ENCODE assay signal across 8 mouse cellular contexts in genomic region chr3:157534786-157535415, GRCm38 (mm10). TPM values are rescaled to one million over a fixed set of nuclear protein-coding genes. Genes with fewer than 3 reads are reported as not detected.
DNase-seq lines count a peak whose midpoint lies in the region; ATAC-seq lines count a peak whose summit lies in the region.

No protein-coding gene starts in this region.

- peak; percentile 41 for ATAC-seq in intestine, embryonic 14.5 days (replicated peaks; ENCODE audit: low FRiP score, low TSS enrichment, low read depth)
- peak; percentile 14 for ATAC-seq in midbrain, embryonic 12.5 days (ENCODE audit: low FRiP score, low read depth)

- 3% methylated on average over 15 of the region's 15 CpGs for WGBS in intestine, embryonic 14.5 days
- WGBS in midbrain, embryonic 12.5 days = 4% methylated on average over 15 of the region's 15 CpGs

- peak overlapping the region; percentile 96 for H3K4me3 ChIP-seq in erythroblast, embryonic 14.5 days (replicated peaks)
- H3K4me3 ChIP-seq in intestine, embryonic 14.5 days (ENCODE audit: low read depth, low read length) = peak overlapping the region; percentile 95
- H3K4me3 ChIP-seq in midbrain, embryonic 12.5 days = peak overlapping the region; percentile 85

- peaks cover 16% of the 10 kb centered on the region for H3K9me3 ChIP-seq in erythroblast, embryonic 14.5 days (ENCODE audit: control insufficient read depth, low read length)
- peaks cover 4% of the 10 kb centered on the region; the same call in 1 of the 2 replicates for H3K9me3 ChIP-seq in intestine, embryonic 14.5 days (ENCODE audit: control insufficient read depth, low read length)
- no peaks in the 10 kb centered on the region for H3K9me3 ChIP-seq in midbrain, embryonic 12.5 days

- peaks cover 38% of the 10 kb centered on the region for H3K36me3 ChIP-seq in erythroblast, embryonic 14.5 days (ENCODE audit: control insufficient read depth)
- peaks cover 32% of the 10 kb centered on the region for H3K36me3 ChIP-seq in intestine, embryonic 14.5 days (ENCODE audit: control insufficient read depth, insufficient read depth, low read length)
- H3K36me3 ChIP-seq in midbrain, embryonic 12.5 days = peaks cover 24% of the 10 kb centered on the region

- peak overlapping the region; percentile 94 for H3K9ac ChIP-seq in intestine, embryonic 14.5 days (ENCODE audit: low read length)
- H3K9ac ChIP-seq in midbrain, embryonic 12.5 days (replicated peaks) = peak overlapping the region; percentile 86

- H3K4me2 ChIP-seq in intestine, embryonic 14.5 days (ENCODE audit: low read length) = peak overlapping the region; percentile 88
- peak overlapping the region; percentile 77 for H3K4me2 ChIP-seq in midbrain, embryonic 12.5 days (replicated peaks)

- peak; percentile 7 for DNase-seq in heart, adult 8-10 months (ENCODE audit: low spot score)
- no peak for DNase-seq in heart, adult 9 months (ENCODE audit: low spot score in 2 of 2)
- DNase-seq in ES-CJ7 (ENCODE audit: low read depth, low spot score) = peak; percentile 40
- no peak for DNase-seq in intestine, embryonic 14.5 days (ENCODE audit: low spot score)
- no peak for DNase-seq in cerebellum, postnatal 10 days
- DNase-seq in cerebellum, adult 9-11 months = no peak

- peaks cover 35% of the 10 kb centered on the region for H3K27me3 ChIP-seq in erythroblast, embryonic 14.5 days (ENCODE audit: control insufficient read depth)
- peaks cover 28% of the 10 kb centered on the region for H3K27me3 ChIP-seq in intestine, embryonic 14.5 days (replicated peaks; ENCODE audit: control insufficient read depth, insufficient read depth, low read length)
- peaks cover 18% of the 10 kb centered on the region for H3K27me3 ChIP-seq in midbrain, embryonic 12.5 days

- peak overlapping the region; percentile 95 for H3K27ac ChIP-seq in intestine, embryonic 14.5 days (ENCODE audit: low read depth)
- H3K27ac ChIP-seq in midbrain, embryonic 12.5 days (replicated peaks) = peak overlapping the region; percentile 90

- peaks cover 26% of the 10 kb centered on the region for H3K4me1 ChIP-seq in erythroblast, embryonic 14.5 days (ENCODE audit: control insufficient read depth)
- H3K4me1 ChIP-seq in intestine, embryonic 14.5 days (replicated peaks; ENCODE audit: control insufficient read depth, insufficient read depth, low read length) = peaks cover 11% of the 10 kb centered on the region
- H3K4me1 ChIP-seq in midbrain, embryonic 12.5 days = peaks cover 7% of the 10 kb centered on the region; the same call in 1 of the 2 replicates

RNA-seq across cellular contexts. Expression of gene Zranb2, which starts 0.9 kb away (rescaled TPM):
- total RNA-seq in heart, adult 8-10 months (2022) = 10 to 100 TPM; 38.5 to 46.6 (median 41.1) TPM
- polyA plus RNA-seq in erythroblast, embryonic 14.5 days (2012) = 0.67 and 1.3 TPM in 2 replicates
- polyA plus RNA-seq in intestine, embryonic 14.5 days (2014; fragmentation: Nextera tagmentation; extraction: Ambion mirVana) = 97.8 and 105 TPM in 2 replicates
- polyA plus RNA-seq in midbrain, embryonic 12.5 days (2016; fragmentation: Nextera tagmentation; extraction: Ambion mirVana) = 129 and 135 TPM in 2 replicates

RNA-seq across cellular contexts. Expression of gene Ptger3, which starts 31.8 kb away (rescaled TPM):
- total RNA-seq in heart, adult 8-10 months (2022) = under 1 TPM; 0.22 to 0.34 (median 0.28) TPM
- 0.03 and 0.04 TPM in 2 replicates for polyA plus RNA-seq in erythroblast, embryonic 14.5 days (2012)
- 11.7 and 12.7 TPM in 2 replicates for polyA plus RNA-seq in intestine, embryonic 14.5 days (2014; fragmentation: Nextera tagmentation; extraction: Ambion mirVana)
- polyA plus RNA-seq in midbrain, embryonic 12.5 days (2016; fragmentation: Nextera tagmentation; extraction: Ambion mirVana) = 1.6 and 2.7 TPM in 2 replicates

Comparison
In these comparisons a context has a peak if more than half of its experiments do, and no peak if none do; other contexts are left out.
1. DNase-seq: peak in heart, adult 8-10 months (single experiment) and ES-CJ7 (single experiment); none in heart, adult 9 months (0 of 2), intestine, embryonic 14.5 days (single experiment), cerebellum, postnatal 10 days (0 of 2) and cerebellum, adult 9-11 months (single experiment).
2. RNA of gene Zranb2, which starts 0.9 kb away (polyA plus RNA-seq): 129 to 135 TPM in midbrain, embryonic 12.5 days and 97.8 to 105 TPM in intestine, embryonic 14.5 days; 0.67 to 1.3 TPM in erythroblast, embryonic 14.5 days; every median in the first group is over 10 times any median in the second.
3. Peak in every context shown above with its lines, with median percentiles within 50 percentile points of each other: H3K4me3 ChIP-seq.